Mouse (Mus musculus) 416B (cell line): Measurements from ENCODE around the gene St3gal2.
"Not testable (repeated sequence)": the region's sequence is repeated elsewhere in the genome, so short reads cannot be mapped to it uniquely, and the experiment has no call there.

Source experiments
- DNase-seq: peaks from one replicate; pipeline ENCODE4 v3.0.0; 2011; ENCODE audit warnings: low read depth

St3gal2 gene

GRCm38 (mm10) chr8:110911576-110912570, 7.8 kb upstream of the St3gal2 start:
- DNase-seq: peak; percentile 95

- DNase-seq: peak; percentile 94
These were observed 2.3 kb upstream of the St3gal2 start for GRCm38 (mm10) chr8:110917415-110917814.

GRCm38 (mm10) chr8:110918027-110918426, 1.7 kb upstream of the St3gal2 start:
- DNase-seq: no peak

- no peak for DNase-seq
These were observed 1.3 kb upstream of the St3gal2 start for GRCm38 (mm10) chr8:110918460-110918859.

DNA sequence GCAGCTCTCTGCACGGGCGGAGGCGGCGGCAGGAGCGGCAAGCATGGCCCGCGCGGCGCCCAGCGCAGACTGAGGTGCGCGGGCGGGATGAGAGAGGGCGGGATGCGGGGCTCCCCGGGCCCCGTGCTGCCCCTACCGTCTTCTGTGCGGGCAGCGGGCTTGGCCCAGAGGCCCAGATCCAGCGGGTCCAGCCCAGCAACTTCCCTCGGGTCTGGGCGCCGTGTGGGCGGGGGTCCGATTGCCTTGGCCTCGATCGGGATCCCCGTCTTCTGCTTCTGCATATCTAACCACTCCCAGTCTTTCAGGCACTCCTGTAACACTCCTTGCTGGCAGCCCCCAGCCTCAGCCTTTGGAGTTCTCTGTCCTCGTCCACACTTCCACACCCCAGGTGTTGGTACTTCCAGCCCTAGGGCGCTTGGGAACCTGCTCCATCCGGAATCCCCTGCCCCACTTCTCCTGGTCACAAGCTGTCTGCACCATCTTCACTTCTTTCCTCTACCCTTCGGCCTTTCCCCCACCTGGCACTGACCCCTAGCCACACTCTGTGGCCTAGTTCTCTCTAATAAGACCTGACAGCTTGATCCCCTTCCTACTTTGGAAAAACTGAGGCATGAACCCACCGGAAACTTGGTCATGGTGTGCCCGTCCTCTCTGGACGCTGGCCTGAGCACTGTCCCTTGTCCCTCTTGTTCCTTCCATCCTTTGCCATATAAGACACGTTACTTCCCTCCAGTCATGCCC, 480 bp downstream of the St3gal2 start:
- DNase-seq: no peak

DNA sequence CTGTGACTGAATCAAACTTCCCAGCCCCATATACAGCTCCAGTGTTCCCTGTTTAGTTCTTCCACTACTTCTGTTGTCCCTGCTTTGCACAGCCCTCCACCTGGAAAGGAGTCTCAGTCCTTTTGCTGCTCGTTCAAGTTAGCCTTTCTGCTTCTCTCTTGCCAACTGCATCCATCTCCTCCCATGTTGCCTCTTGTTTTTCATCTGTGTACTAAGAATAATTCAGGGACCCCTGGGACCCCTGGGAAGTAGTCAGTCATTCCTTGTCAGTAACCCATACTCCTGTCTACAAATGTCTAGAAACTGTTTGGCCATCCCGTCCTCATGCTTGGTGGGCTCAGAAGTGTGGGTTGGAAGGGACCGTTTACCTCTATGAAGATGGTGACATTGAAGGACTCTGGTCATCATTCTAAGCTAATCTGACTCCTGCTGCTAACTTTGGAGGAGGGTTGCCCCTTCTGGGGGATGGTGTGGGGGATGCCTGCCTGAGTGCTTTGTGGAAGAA, 1.1 kb downstream of the St3gal2 start:
- DNase-seq: no peak

DNA sequence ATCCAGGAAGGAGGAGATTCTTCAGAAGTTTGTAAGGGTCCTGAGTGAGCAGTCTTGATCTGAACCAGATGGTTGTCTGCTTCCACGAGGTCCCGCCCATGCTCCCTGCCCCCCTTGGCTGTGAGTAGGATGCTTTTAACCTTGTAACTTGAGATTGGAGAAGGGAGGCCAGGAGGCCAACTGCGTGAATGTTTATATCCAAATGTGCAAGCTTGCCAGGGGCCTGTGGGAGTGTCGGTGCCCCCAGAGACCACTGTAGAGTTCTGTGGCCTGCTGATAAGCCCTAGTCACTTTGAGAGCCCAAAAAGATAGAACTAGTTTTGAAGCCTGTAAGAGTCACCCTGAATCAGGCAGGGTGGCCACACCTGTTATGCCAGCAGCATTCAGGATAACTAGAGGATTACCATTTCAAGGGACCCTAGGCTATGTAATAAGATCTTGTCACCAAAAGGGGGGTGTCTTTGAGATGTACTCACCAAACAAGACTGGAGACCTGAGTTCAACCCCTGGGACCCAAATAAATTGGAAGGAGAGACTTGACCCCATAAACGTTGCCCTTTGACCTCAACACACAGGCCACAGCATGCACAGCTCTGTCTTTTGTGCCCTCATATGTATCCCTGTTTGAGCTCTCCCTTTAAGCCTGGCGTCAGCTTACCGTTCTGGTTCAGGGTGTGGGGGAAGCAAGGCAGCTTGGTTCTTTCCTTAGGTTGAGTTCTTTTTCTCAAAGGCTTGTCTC, 1.9 kb downstream of the St3gal2 start:
- DNase-seq: no peak

DNA sequence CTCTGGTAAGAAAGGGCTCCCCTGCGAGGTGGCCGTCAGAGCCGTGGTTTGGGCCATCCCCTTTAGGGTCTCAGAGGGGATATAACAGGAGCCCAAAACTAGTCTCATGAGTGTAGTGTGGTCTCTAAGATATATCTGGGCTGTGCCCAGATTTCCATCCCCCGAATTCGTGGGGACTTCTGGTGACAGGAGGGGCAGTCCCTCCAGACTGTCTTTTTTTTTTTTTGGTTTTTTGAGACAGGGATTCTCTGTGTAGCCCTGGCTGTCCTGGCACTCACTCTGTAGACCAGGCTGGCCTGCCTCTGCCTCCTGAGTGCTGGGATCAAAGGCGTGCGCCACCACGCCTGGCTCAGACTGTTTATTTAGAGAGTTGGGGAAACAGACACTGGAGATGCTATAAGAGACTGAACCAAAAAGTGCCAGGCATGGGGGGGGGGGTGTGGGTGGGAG, 6.0 kb downstream of the St3gal2 start:
- DNase-seq: no peak

DNA sequence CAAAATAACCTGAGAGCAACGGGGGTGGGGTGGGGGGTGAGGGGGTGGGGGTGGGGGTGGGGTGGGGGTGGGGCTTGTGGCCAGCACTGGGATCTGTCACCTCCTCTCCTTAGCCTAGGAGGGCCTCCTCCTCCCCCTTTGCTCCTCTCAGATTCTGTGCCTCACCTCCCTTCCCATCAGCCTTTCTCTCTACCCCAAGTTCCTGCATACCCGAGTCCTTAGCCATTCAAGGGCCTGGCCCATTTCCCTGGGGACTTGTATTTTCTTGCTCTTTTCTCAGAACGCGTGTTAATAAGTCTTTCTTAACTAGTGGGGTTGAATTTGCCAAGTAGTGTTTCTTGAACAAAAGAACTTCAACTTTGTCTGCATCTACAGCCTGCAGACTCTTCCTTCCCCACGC, 7.0 kb downstream of the St3gal2 start:
- DNase-seq: no peak

GRCm38 (mm10) chr8:110928435-110928834, 8.7 kb downstream of the St3gal2 start:
- no peak for DNase-seq

GRCm38 (mm10) chr8:110929066-110929465, 9.3 kb downstream of the St3gal2 start:
- peak; percentile 97 for DNase-seq

DNA sequence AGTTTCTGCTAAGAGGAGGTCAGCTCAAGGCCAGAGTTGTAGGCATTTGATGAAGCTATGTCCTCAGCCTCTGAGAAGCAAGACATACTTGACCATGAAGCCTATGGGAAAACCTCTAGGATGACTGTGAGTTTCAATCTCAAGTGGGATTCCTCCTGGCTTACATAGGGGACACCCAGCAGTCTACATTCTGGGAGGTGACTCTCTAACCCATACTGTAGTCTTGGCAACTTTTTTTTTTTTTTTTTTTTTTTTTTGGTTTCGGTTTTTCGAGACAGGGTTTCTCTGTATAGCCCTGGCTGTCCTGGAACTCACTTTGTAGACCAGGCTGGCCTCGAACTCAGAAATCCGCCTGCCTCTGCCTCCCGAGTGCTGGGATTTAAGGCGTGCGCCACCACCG, 9.9 kb downstream of the St3gal2 start:
- DNase-seq: not testable (repeated sequence)

- DNase-seq: peak; percentile 82
These were observed 11.6 kb downstream of the St3gal2 start for GRCm38 (mm10) chr8:110931176-110931939.

- DNase-seq: no peak
These were observed 12.7 kb downstream of the St3gal2 start for GRCm38 (mm10) chr8:110932444-110932843.

DNA sequence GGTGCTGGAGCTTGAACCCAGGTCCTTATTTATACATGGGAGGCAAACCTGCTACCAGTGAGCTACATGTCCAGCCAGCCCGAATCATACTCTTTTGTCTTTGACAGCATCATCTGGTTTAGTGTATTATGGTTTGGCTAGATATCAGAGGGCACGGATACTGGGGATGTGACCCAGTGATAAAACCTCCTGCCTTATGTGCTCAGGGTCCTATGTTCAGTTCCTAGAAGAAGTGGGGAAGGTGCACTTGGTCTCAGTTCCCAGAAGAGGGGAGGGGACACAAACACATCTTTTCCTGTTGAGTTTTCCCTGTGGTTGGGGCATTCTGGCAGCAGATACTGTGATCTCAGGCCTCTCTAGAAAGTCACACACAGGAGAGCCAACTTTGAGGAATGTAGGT, 13.6 kb downstream of the St3gal2 start:
- DNase-seq: no peak

GRCm38 (mm10) chr8:110936217-110936616, 16.5 kb downstream of the St3gal2 start:
- no peak for DNase-seq

GRCm38 (mm10) chr8:110938882-110939589, 19.3 kb downstream of the St3gal2 start:
- peak; percentile 100 for DNase-seq

GRCm38 (mm10) chr8:110940682-110941452, 21.1 kb downstream of the St3gal2 start:
- no peak for DNase-seq

GRCm38 (mm10) chr8:110941453-110941948, 21.8 kb downstream of the St3gal2 start:
- no peak for DNase-seq
